Mouse (Mus musculus) adrenal gland, postnatal 14 days (tissue): ENCODE measurements around the gene Gm1113. TPM values are rescaled to one million over a fixed set of nuclear protein-coding genes. Genes with fewer than 3 reads are reported as not detected.

Source experiments
- DNase-seq: peaks from one replicate; pipeline ENCODE4 v3.0.0; 2021; ENCODE audit warnings: mixed read lengths
- total RNA-seq: library from RNA; stranded (reverse); gene quantifications from 2 replicates; pipeline ENCODE4 v1.2.3, GENCODE M21; 2021

The Gm1113 gene
- total RNA-seq, 1 experiment from 2014 or later = not detected

- no peak for DNase-seq
Observed at GRCm38 (mm10) chr9:35475394-35475793, 42.7 kb downstream of the Gm1113 start.

GRCm38 (mm10) chr9:35474104-35474724 lies 43.9 kb downstream of the Gm1113 start:
- no peak for DNase-seq

- no peak for DNase-seq
Observed at GRCm38 (mm10) chr9:35468913-35469312, 49.2 kb downstream of the Gm1113 start.

GRCm38 (mm10) chr9:35467264-35467817 lies 50.7 kb downstream of the Gm1113 start:
- DNase-seq = peak; percentile 12

DNA sequence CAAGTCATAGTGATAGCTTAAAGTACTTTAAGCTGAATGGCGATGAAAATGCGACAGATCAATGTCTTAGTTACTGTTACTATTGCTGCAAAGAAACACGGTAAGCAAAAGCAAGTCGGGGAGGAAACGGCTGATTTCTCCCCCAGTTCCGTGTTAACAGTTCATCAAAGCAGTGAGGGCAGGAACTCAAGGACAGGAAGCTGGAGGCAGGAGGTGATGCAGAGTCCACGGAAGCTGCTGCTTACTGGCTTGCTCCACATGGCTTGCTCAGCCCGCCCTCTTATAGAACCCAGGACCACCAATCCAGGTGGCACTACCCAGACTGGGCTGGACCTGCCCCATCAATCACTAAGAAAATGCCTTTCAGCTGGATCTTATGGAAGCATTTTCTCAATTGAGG lies 58.5 kb downstream of the Gm1113 start:
- DNase-seq = no peak

Other genes starting within 250 kb of the Gm1113 start
- 22.1 and 24.4 TPM in 2 replicates for gene Cdon, start 97.1 kb downstream of the Gm1113 start, total RNA-seq
- 0.67 and 0.68 TPM in 2 replicates for gene Ddx25, start 40.3 kb upstream of the Gm1113 start, total RNA-seq
- 14.1 and 16.3 TPM in 2 replicates for gene Pus3, start 40.3 kb upstream of the Gm1113 start, total RNA-seq
- gene Pate2, start 52.0 kb upstream of the Gm1113 start, total RNA-seq = 0.26 TPM in 1 of 2 replicates, not detected in the other
- 4.2 and 5.4 TPM in 2 replicates for gene Hyls1, start 52.1 kb upstream of the Gm1113 start, total RNA-seq
- gene Pate4, start 93.7 kb upstream of the Gm1113 start, total RNA-seq = not detected in 2 replicates
- gene Pate3, start 129.9 kb upstream of the Gm1113 start, total RNA-seq = not detected in 2 replicates
- gene Pate1, start 169.1 kb upstream of the Gm1113 start, total RNA-seq = not detected in 2 replicates
- not detected in 2 replicates for gene Gm17677, start 222.8 kb upstream of the Gm1113 start, total RNA-seq